Mouse (Mus musculus) liver, postnatal 0 days (tissue): ENCODE measurements around the gene Pnpla7. TPM values are rescaled to one million over a fixed set of nuclear protein-coding genes. Genes with fewer than 3 reads are reported as not detected.

ENCODE experiments used
- ATAC-seq: fragments of 200-750 bp; cut with Nextera tagmentation; 2 replicates; pipeline ENCODE4 v1.8.0; 2017; ENCODE audit warnings: mild to moderate bottlenecking, moderate library complexity
- DNase-seq: peaks from one replicate; pipeline ENCODE4 v3.0.0-alpha.2; 2016
- H3K27ac ChIP-seq: fragments of 300-500 bp; sonication (generic); 2 replicates; pipeline ENCODE4 v1.5.1; 2014; ENCODE audit warnings: antibody characterized with exemption, moderate library complexity, mild to moderate bottlenecking, low read depth
- H3K27me3 ChIP-seq: fragments of 300-500 bp; sonication (generic); 2 replicates; pipeline ENCODE4 v1.6.1; 2014; ENCODE audit warnings: low read length, control low read depth, mixed read lengths; ENCODE audit not compliant: insufficient read depth
- H3K36me3 ChIP-seq: fragments of 300-500 bp; sonication (generic); replicated peaks from 2 replicates; pipeline ENCODE4 v1.6.1; 2014; ENCODE audit warnings: mild to moderate bottlenecking, control low read depth, low read length, moderate library complexity, mixed read lengths; ENCODE audit not compliant: insufficient read depth
- H3K4me1 ChIP-seq: fragments of 300-500 bp; sonication (generic); 2 replicates; pipeline ENCODE4 v1.6.1; 2014; ENCODE audit warnings: antibody characterized with exemption, mild to moderate bottlenecking, control low read depth; ENCODE audit not compliant: insufficient read depth
- H3K4me2 ChIP-seq: fragments of 300-500 bp; sonication (generic); 2 replicates; pipeline ENCODE4 v1.6.1; 2014; ENCODE audit warnings: low read depth, mild to moderate bottlenecking, low read length, moderate library complexity, mixed read lengths
- H3K4me3 ChIP-seq: fragments of 300-500 bp; sonication (generic); 2 replicates; pipeline ENCODE4 v1.5.1; 2014; ENCODE audit warnings: low read depth, low read length
- H3K9ac ChIP-seq: fragments of 300-500 bp; sonication (generic); replicated peaks from 2 replicates; pipeline ENCODE4 v1.6.1; 2014; ENCODE audit warnings: mild to moderate bottlenecking, moderate library complexity
- H3K9me3 ChIP-seq: fragments of 300-500 bp; sonication (generic); 2 replicates; pipeline ENCODE4 v1.6.1; 2016; ENCODE audit warnings: mild to moderate bottlenecking, control low read depth, low read length, mixed read lengths
- CTCF ChIP-seq: sonication (generic); IDR thresholded peaks from 2 replicates; pipeline ENCODE4 v1.5.1; 2016; ENCODE audit warnings: antibody characterized with exemption, low read depth
- EP300 ChIP-seq: IDR thresholded peaks from 2 replicates; pipeline ENCODE4 v1.6.1; 2016; ENCODE audit warnings: antibody characterized with exemption, low read depth, mild to moderate bottlenecking
- WGBS: fragments of 180-500 bp; shearing (Covaris S2); extraction: QIAGEN DNeasy Blood & Tissue Kit; methylation state at CpG from one replicate; pipeline ENCODE4 v1.1.7; 2014; ENCODE audit not compliant: insufficient replicate concordance; 5-methylcytosine and 5-hydroxymethylcytosine counted together
- polyA plus RNA-seq: library from polyadenylated mRNA; unstranded; fragments of >200 nt; fragmentation: Nextera tagmentation; extraction: Ambion mirVana; gene quantifications from 2 replicates; pipeline ENCODE4 v1.2.1, GENCODE M21; 2015

The Pnpla7 gene
- polyA plus RNA-seq, 1 experiment from 2014 or later, result 64.5 TPM

DNA sequence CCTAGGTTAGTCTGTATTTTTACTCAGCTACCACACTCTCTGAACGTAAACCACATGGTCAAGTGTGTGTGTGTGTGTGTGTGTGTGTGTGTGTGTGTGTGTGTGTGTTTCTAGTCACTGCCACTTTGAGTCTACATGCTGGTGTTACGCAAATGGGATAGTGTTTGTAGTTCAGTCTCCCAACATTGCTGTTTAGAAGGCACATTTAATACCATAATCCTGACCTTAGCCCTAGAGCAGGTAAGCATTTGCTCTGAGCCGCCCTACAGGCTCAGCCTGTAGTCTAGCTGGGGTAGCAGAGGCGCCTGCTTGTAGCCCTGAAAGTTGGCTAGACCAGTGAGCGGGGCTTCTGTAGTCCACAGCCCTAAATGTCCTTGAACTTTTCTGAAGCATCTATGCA is 87.7 kb downstream of the Pnpla7 start:
- TF ChIP-seq CTCF, result no peak
- TF ChIP-seq EP300, result no peak
- WGBS, result 77% methylated on average over 5 of the region's 5 CpGs
- ATAC-seq (peak; percentile 83), DNase-seq (no peak)
- Histone ChIP-seq H3K27ac (peak overlapping the region; percentile 55; the same call in 1 of the 2 replicates), H3K9me3 (no peaks in the 10 kb centered on the region), H3K27me3 (no peaks in the 10 kb centered on the region), H3K9ac (no peak overlapping the region), H3K4me3 (no peak overlapping the region), H3K4me2 (no peak overlapping the region), H3K36me3 (peaks cover 10% of the 10 kb centered on the region; the same call in 1 of the 2 replicates), H3K4me1 (no peaks in the 10 kb centered on the region)

DNA sequence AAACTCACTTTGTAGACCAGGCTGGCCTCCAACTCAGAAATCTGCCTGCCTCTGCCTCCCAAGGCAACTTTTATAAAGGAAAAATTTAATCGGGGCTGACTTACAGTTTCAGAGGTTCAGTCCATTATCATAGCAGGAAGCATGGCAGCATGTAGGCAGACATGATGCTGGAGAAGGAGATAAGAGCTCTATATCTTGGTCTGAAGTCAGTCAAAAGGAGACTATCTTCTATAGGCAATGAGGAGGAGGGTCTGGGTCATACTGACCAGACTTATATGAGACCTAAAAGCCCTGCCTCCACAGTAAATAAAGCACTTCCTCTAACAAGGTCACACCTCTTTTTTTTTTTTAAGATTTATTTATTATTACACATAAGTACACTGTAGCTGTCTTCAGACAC is 88.5 kb downstream of the Pnpla7 start:
- WGBS, result 62% methylated on average over 1 of the region's 1 CpGs
- ATAC-seq, result no peak

GRCm38 (mm10) chr2:25065537-25065936 is 89.7 kb downstream of the Pnpla7 start:
- ATAC-seq, result no peak
- H3K27ac ChIP-seq, result no peak overlapping the region
- H3K9ac ChIP-seq, result no peak overlapping the region
- TF ChIP-seq EP300 (no peak), CTCF (no peak)
- no peaks in the 10 kb centered on the region for H3K9me3 ChIP-seq
- no peak overlapping the region for H3K4me2 ChIP-seq
- no peaks in the 10 kb centered on the region for H3K4me1 ChIP-seq
- 0 out of 2 replicates have a peak, but pooled peaks cover 2% of the 10 kb centered on the region for H3K36me3 ChIP-seq
- no peak for DNase-seq
- H3K4me3 ChIP-seq, result no peak overlapping the region
- H3K27me3 ChIP-seq, result no peaks in the 10 kb centered on the region

More for the DNA sequence above, 88.5 kb downstream of the Pnpla7 start:
- Histone ChIP-seq H3K4me3 (no peak overlapping the region), H3K9ac (no peak overlapping the region), H3K27ac (no peak overlapping the region), H3K4me1 (no peaks in the 10 kb centered on the region), H3K27me3 (no peaks in the 10 kb centered on the region), H3K4me2 (no peak overlapping the region), H3K9me3 (no peaks in the 10 kb centered on the region), H3K36me3 (peaks cover 10% of the 10 kb centered on the region; the same call in 1 of the 2 replicates)
- TF ChIP-seq CTCF, result no peak
- TF ChIP-seq EP300, result no peak
- no peak for DNase-seq

DNA sequence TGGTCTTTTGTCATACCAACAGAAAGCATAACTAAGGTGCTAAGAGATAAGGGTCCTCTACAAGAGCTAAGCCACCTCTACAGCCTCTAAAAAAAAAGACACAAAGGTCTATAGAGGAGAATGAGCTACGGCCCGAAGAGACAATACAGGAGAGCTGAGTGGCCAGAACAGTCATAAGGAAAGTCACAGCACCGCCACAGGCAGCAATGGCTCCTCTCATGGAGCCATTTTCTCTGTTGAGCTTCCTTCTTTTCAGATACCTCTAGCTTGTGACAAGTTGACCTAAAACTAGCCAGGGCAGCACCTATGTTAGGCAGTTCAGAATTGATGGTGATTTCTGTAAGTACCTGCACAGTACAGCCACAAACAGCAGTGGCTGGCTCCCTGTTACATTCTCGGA is 90.7 kb downstream of the Pnpla7 start:
- 81% methylated on average over 4 of the region's 4 CpGs for WGBS
- DNase-seq, result no peak

DNA sequence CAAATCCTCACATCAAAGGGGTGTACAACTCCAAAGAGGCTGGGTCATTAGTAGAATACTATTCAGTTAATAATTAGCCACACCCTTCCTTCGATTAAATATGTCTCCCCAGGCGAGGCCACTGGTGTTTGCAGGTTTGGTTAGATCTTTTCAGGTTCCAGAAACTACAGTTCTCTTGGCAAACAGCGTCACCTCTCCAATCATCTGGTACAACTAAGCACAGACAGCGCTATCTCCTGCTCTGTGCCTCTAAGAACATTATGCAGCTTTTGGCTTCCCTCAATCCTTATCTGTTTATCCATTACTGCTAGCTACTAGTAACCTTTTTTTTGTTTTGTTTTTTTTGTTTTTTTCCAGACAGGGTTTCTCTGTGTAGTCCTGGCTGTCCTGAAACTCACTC is 93.7 kb downstream of the Pnpla7 start:
- Histone ChIP-seq H3K4me3 (no peak overlapping the region), H3K36me3 (no peaks in the 10 kb centered on the region), H3K27ac (no peak overlapping the region), H3K4me2 (no peak overlapping the region), H3K4me1 (no peaks in the 10 kb centered on the region), H3K9ac (no peak overlapping the region), H3K9me3 (no peaks in the 10 kb centered on the region), H3K27me3 (no peaks in the 10 kb centered on the region)
- TF ChIP-seq CTCF (no peak), EP300 (no peak)
- ATAC-seq (no peak), DNase-seq (no peak)
- 61% methylated on average over 4 of the region's 4 CpGs for WGBS

More for the DNA sequence above, 90.7 kb downstream of the Pnpla7 start:
- Histone ChIP-seq H3K9me3 (no peaks in the 10 kb centered on the region), H3K27ac (no peak overlapping the region), H3K4me1 (no peaks in the 10 kb centered on the region), H3K27me3 (no peaks in the 10 kb centered on the region), H3K4me3 (no peak overlapping the region), H3K4me2 (no peak overlapping the region), H3K36me3 (no peaks in the 10 kb centered on the region), H3K9ac (no peak overlapping the region)
- no peak for ATAC-seq
- TF ChIP-seq EP300 (no peak), CTCF (no peak)

DNA sequence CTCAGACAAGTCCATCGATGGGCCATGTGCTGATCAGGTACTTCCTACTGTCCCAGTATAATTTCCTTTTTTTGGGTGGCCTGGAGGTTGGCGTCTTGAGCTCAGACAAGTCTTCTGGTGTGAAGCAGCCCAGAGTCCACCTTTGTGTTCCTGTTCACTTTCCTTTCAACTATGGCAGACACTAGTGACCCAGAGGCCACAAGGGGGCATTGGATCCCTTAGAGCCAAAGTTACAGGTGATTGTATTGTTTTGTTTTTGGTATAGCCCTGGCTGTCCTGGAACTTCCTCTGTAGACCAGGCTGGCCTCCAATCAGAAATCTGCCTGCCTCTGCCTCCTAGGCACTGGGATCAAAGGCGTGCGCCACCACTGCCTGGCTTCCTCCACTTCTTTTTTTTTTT is 96.6 kb downstream of the Pnpla7 start:
- H3K9me3 ChIP-seq, result no peaks in the 10 kb centered on the region
- no peak overlapping the region for H3K4me3 ChIP-seq
- H3K27me3 ChIP-seq, result no peaks in the 10 kb centered on the region
- H3K4me1 ChIP-seq, result no peaks in the 10 kb centered on the region
- DNase-seq (no peak), ATAC-seq (no peak)
- TF ChIP-seq EP300, result no peak
- TF ChIP-seq CTCF, result peak; percentile 29
- H3K27ac ChIP-seq, result no peak overlapping the region
- no peak overlapping the region for H3K4me2 ChIP-seq
- no peak overlapping the region for H3K9ac ChIP-seq
- WGBS, result 83% methylated on average over 4 of the region's 4 CpGs
- no peaks in the 10 kb centered on the region for H3K36me3 ChIP-seq

GRCm38 (mm10) chr2:25075506-25075905 is 99.7 kb downstream of the Pnpla7 start:
- Histone ChIP-seq H3K27ac (no peak overlapping the region), H3K27me3 (no peaks in the 10 kb centered on the region), H3K4me3 (no peak overlapping the region), H3K4me1 (peaks cover 6% of the 10 kb centered on the region), H3K9me3 (no peaks in the 10 kb centered on the region), H3K4me2 (no peak overlapping the region), H3K36me3 (no peaks in the 10 kb centered on the region), H3K9ac (no peak overlapping the region)
- no peak for TF ChIP-seq EP300
- TF ChIP-seq CTCF, result no peak
- no peak for ATAC-seq
- DNase-seq, result no peak
- WGBS, result 75% methylated on average over 4 of the region's 4 CpGs
